Mouse (Mus musculus) Patski (cell line): ENCODE measurements at regions not wholly inside any gene's neighbourhood (a gene's known extent, or its start where the extent isn't known, plus 50 kb on each side); places are given as distances from the start of the nearest gene placed in this dataset.
"Not testable (repeated sequence)": the region's sequence is repeated elsewhere in the genome, so short reads cannot be mapped to it uniquely, and the experiment has no call there.

Source experiments
- ATAC-seq: fragments of 100-300 bp; one replicate; pipeline ENCODE4 v1.8.0; 2021
- CTCF ChIA-PET: fragments of 350-600 bp; sonication (Branson Sonifier 250); formaldehyde crosslinking; loops from one replicate; lab custom pipeline; 2022; ENCODE audit warnings: inconsistent platforms; lab: Charles Lee
- POLR2A ChIA-PET: fragments of 350-600 bp; sonication (Branson Sonifier 250); formaldehyde crosslinking; loops from one replicate; lab custom pipeline; 2022; ENCODE audit warnings: antibody characterized with exemption, inconsistent platforms; lab: Charles Lee
- DNase-seq: peaks from one replicate; pipeline ENCODE4 v3.0.0-alpha.2; 2011; ENCODE audit warnings: low read depth, low spot score
- H3K27me3 ChIP-seq: fragments of 371-371 bp; one replicate; pipeline ENCODE4 v1.5.1; 2021
- CTCF ChIP-seq: fragments of 100-300 bp; IDR thresholded peaks from one replicate; pipeline ENCODE4 v1.5.1; 2021
- in situ Hi-C: fragments of 300-500 bp; cut with MboI; formaldehyde crosslinking; loops from 3 replicates; pipeline ENCODE4 v1.11.1; 2018; ENCODE audit warnings: low pct_unique_long_range_greater_than_20kb, mixed read lengths

DNA sequence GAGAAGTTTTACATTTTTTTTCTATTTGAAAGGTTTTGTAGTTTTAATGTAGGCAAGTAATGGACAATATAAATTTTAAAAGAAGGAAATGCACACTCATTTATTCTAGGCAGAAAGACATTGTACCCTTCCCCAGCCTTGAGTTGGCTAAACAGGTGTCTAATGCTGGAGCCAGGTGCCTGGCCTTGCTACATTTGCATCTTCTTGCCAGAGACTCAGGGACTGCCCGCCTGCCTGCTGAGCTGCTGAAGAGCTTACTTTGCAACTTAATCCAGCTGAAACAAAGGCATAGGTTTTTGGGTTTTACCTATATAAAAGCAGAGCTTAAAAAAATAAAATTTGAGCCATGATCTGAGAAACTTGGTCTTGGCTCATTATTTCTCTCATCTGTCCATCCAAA is 249.6 kb upstream of the Gje1 start:
- TF ChIP-seq CTCF = no peak
- H3K27me3 ChIP-seq = peaks cover 6% of the 10 kb centered on the region
- ChIA-PET CTCF (interaction anchor here (1.0 kb wide), 1 partner anchor 9 kb away, joined by 5 read pairs; no protein-coding TSS in a partner anchor), POLR2A (interaction anchor here (0.6 kb wide), 1 partner anchor 11 kb away, joined by 3 read pairs; no protein-coding TSS in a partner anchor)
- ATAC-seq (no peak), DNase-seq (no peak)
- in situ Hi-C loops = no loop called here

DNA sequence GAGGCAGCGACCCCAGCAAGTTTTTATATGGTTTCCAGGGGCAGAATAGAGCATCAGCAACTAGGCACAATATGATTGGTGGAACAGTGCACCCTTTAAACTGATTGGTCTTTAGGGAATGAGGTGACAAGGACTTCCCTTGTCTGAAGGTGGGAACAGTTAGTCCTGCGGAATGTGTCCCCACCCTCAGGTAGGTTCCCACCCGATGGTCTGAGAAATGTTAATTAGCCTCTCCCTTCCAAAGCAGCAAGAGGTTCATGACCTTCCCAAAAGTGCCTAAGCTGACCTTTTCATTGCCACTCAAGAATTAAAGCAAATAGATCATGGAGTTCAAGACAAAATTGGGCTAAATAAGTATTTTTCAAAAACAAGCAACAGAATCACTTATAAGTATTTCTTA is 248.8 kb upstream of the Gje1 start:
- H3K27me3 ChIP-seq, in situ Hi-C loops, DNase-seq, POLR2A ChIA-PET, CTCF ChIA-PET, ATAC-seq: not testable (repeated sequence)

DNA sequence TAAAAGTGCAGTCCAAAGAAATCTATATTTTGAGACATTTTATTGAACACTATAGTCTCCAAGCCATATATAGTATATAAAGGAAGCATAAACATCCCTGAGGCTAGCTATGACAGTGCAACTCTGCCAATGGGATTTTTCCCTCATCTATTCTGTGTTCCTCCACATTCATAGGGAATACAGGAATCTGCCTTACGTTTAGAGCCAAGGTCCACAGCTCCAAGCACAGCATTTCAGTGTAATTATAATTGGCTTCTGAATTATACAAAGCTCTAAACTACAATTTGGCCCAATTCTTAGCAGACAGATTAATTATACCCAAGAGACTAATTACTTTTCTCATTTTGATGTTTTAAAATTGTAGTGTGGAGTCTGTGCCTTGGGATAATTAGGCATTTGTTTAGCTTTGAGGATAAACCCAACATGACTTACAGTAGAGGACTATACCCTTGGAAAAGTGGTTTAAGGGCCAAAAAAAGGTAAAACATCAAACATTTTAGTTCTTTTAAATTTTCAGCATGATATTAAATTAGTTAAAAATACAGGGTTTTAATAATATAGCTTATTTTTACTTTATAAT is 235.0 kb upstream of the Gje1 start:
- in situ Hi-C loops = no loop called here
- no peaks in the 10 kb centered on the region for H3K27me3 ChIP-seq
- CTCF ChIA-PET = interaction anchor here (0.9 to 1.3 kb wide), 3 partner anchors 10 to 26 kb away, joined by 3 to 4 read pairs (median 4); no protein-coding TSS in a partner anchor
- DNase-seq (no peak), ATAC-seq (no peak)
- no peak for TF ChIP-seq CTCF
- POLR2A ChIA-PET = no interaction called here

DNA sequence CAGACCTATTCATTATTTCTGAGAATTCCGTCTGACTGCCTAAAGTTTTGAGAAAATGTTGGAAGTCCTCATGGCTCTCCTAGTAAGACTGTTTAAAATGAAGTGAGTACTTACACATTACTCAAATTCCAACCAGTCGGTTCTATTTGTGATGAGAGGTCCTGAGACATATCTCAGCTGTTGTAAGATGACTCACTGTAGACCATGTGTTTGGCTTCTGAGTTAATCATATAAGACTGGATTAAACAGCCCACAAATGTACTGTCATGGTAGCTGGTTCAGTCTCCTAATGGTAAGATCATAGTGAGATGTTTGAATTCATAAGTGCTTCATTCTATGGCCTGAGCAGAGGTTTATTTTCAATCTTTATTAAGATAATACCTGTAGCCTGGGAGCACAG is 223.9 kb upstream of the Gje1 start:
- peak; percentile 90 for ATAC-seq

More for the DNA sequence above, 223.9 kb upstream of the Gje1 start:
- TF ChIP-seq CTCF = no peak
- DNase-seq = peak; percentile 15
- POLR2A ChIA-PET = interaction anchor here (0.7 kb wide), 1 partner anchor 731 kb away, joined by 3 read pairs; no protein-coding TSS in a partner anchor
- in situ Hi-C loops = no loop called here
- CTCF ChIA-PET = interaction anchor here (0.9 kb wide), 1 partner anchor 11 kb away, joined by 4 read pairs; no protein-coding TSS in a partner anchor
- no peaks in the 10 kb centered on the region for H3K27me3 ChIP-seq
